Mouse (Mus musculus): ENCODE results near the gene Prrt3.

GRCm38 (mm10) chr6:113514600-113514999 is 12.9 kb upstream of the Prrt3 start:
- no peak for TF ChIP-seq CTCF (IDR thresholded peaks at IDR 0.05; ENCODE audit: control insufficient read depth, insufficient read depth, insufficient replicate concordance, low read depth, low read length)
- no peak for TF ChIP-seq POLR2A (IDR thresholded peaks at IDR 0.05; ENCODE audit: control insufficient read depth, low read depth, low read length)

Measured in testis, adult 2 months (tissue).